ENCODE assay signal across 8 mouse cellular contexts in genomic region chr15:80132452-80132851, GRCm38 (mm10). TPM values are rescaled to one million over a fixed set of nuclear protein-coding genes. Genes with fewer than 3 reads are reported as not detected.
DNase-seq lines count a peak whose midpoint lies in the region; ATAC-seq and TF ChIP-seq lines count a peak whose summit lies in the region.

No protein-coding gene starts in this region.

- peak overlapping the region; percentile 70 for H3K4me2 ChIP-seq in heart, postnatal 0 days (ENCODE audit: low read depth, low read length)

- TF ChIP-seq CTCF in heart, adult 2 months (IDR thresholded peaks at IDR 0.05) = no peak
- no peak for TF ChIP-seq CTCF in E14TG2a.4 (conservative IDR thresholded peaks at IDR 0.05; ENCODE audit: low read length)
- no peak for TF ChIP-seq CTCF in heart, postnatal 0 days (IDR thresholded peaks at IDR 0.05; ENCODE audit: low read depth)

- ATAC-seq in heart, postnatal 0 days (ENCODE audit: insufficient read depth, low read depth) = no peak

- no peaks in the 10 kb centered on the region for H3K27me3 ChIP-seq in heart, adult 2 months (ENCODE audit: control insufficient read depth, insufficient read depth, low read length)
- H3K27me3 ChIP-seq in E14TG2a.4 (ENCODE audit: insufficient read depth, low read length) = no peaks in the 10 kb centered on the region
- no peaks in the 10 kb centered on the region for H3K27me3 ChIP-seq in heart, postnatal 0 days (ENCODE audit: control insufficient read depth, insufficient read depth, low read length)

- H3K36me3 ChIP-seq in heart, adult 2 months (ENCODE audit: control insufficient read depth, insufficient read depth, low read length) = no peaks in the 10 kb centered on the region
- H3K36me3 ChIP-seq in E14TG2a.4 (ENCODE audit: insufficient read depth, low read length) = peaks cover 23% of the 10 kb centered on the region
- H3K36me3 ChIP-seq in heart, postnatal 0 days (replicated peaks; ENCODE audit: control insufficient read depth, insufficient read depth, low read length) = no peaks in the 10 kb centered on the region

- H3K4me1 ChIP-seq in heart, adult 2 months (ENCODE audit: control insufficient read depth, insufficient read depth, low read length) = peaks cover 9% of the 10 kb centered on the region
- H3K4me1 ChIP-seq in E14TG2a.4 (replicated peaks; ENCODE audit: low read depth, low read length) = peaks cover 82% of the 10 kb centered on the region
- H3K4me1 ChIP-seq in heart, postnatal 0 days (ENCODE audit: control insufficient read depth, insufficient read depth) = peaks cover 23% of the 10 kb centered on the region

- no peak for TF ChIP-seq EP300 in heart, adult 2 months (IDR thresholded peaks at IDR 0.05; ENCODE audit: insufficient read depth, low read depth, low read length)
- no peak for TF ChIP-seq EP300 in heart, postnatal 0 days (IDR thresholded peaks at IDR 0.05; ENCODE audit: low read depth)

- WGBS in heart, adult 2 months = 71% methylated on average over 9 of the region's 9 CpGs
- 77% methylated on average over 9 of the region's 9 CpGs for WGBS in heart, postnatal 0 days

- no peak for TF ChIP-seq POLR2A in heart, adult 2 months (IDR thresholded peaks at IDR 0.05; ENCODE audit: insufficient read depth, low read depth, low read length)

- H3K9me3 ChIP-seq in E14TG2a.4 (ENCODE audit: low read length) = no peaks in the 10 kb centered on the region
- H3K9me3 ChIP-seq in heart, postnatal 0 days (replicated peaks; ENCODE audit: control insufficient read depth, low read length) = no peaks in the 10 kb centered on the region

- H3K27ac ChIP-seq in heart, adult 2 months = peak overlapping the region; percentile 99
- H3K27ac ChIP-seq in heart, postnatal 0 days (ENCODE audit: low read depth) = peak overlapping the region; percentile 99

- H3K79me2 ChIP-seq in heart, adult 2 months (replicated peaks; ENCODE audit: control insufficient read depth, insufficient read depth, low read length) = peaks cover under 1% of the 10 kb centered on the region; the same call in 1 of the 2 replicates

- no peak overlapping the region for H3K9ac ChIP-seq in heart, adult 2 months (ENCODE audit: low read depth, low read length)
- peak overlapping the region; percentile 81 for H3K9ac ChIP-seq in heart, postnatal 0 days (replicated peaks; ENCODE audit: low read depth, low read length)

- no peak for DNase-seq in heart, adult 2 months
- no peak for DNase-seq in heart, adult 18-20 months
- no peak for DNase-seq in heart, postnatal 0 days (ENCODE audit: low spot score)
- DNase-seq in lung, postnatal 10 days = peak; percentile 31
- DNase-seq in gastrocnemius, adult 8-10 months (ENCODE audit: low spot score in 2 of 2) = no peak
- DNase-seq in ovary, postnatal 14 days (ENCODE audit: low spot score) = no peak
- no peak for DNase-seq in adrenal gland, postnatal 25 days

- intact Hi-C loops in heart, adult 2 months (cut with DNase I) = loop anchor here (2.0 to 5.0 kb wide), 2 partner anchors 50 to 95 kb away; no protein-coding TSS in a partner anchor

- H3K4me3 ChIP-seq in heart, adult 2 months = peak overlapping the region; percentile 81; the same call in 1 of the 2 replicates
- peak overlapping the region; percentile 90 for H3K4me3 ChIP-seq in E14TG2a.4 (replicated peaks; ENCODE audit: low read length)
- H3K4me3 ChIP-seq in heart, postnatal 0 days (ENCODE audit: low read depth, low read length) = peak overlapping the region; percentile 73

RNA-seq across cellular contexts. Expression of gene Tab1, which starts 0.5 kb away (rescaled TPM):
- total RNA-seq in heart, adult 2 months (2021) = 10 to 100 TPM; 17.8 to 24.5 TPM
- polyA plus RNA-seq in heart, adult 2 months (2012; rRNA removed) = 24.1 and 29.3 TPM in 2 replicates
- 10 to 100 TPM; 14.8 to 18.4 TPM for total RNA-seq in heart, adult 18-20 months (2021)
- 37.3 and 41.2 TPM in 2 replicates for total RNA-seq in heart, postnatal 0 days (2014; rRNA removed; ENCODE audit: low replicate concordance)
- 25.0 and 29.1 TPM in 2 replicates for polyA plus RNA-seq in heart, postnatal 0 days (2015; fragmentation: Nextera tagmentation; extraction: Ambion mirVana)
- 10 to 100 TPM; 11.5 to 13.6 (median 12.8) TPM for total RNA-seq in gastrocnemius, adult 8-10 months (2022)
- 20.5 and 26.7 TPM in 2 replicates for total RNA-seq in adrenal gland, postnatal 25 days (2021)

RNA-seq across cellular contexts. Expression of gene Rpl3, which starts 40.8 kb away (rescaled TPM):
- 100 to 1,000 TPM; 137 to 150 TPM for total RNA-seq in heart, adult 2 months (2021)
- 201 and 230 TPM in 2 replicates for polyA plus RNA-seq in heart, adult 2 months (2012; rRNA removed)
- 100 to 1,000 TPM; 163 to 184 TPM for total RNA-seq in heart, adult 18-20 months (2021)
- total RNA-seq in heart, postnatal 0 days (2014; rRNA removed; ENCODE audit: low replicate concordance) = 763 and 766 TPM in 2 replicates
- polyA plus RNA-seq in heart, postnatal 0 days (2015; fragmentation: Nextera tagmentation; extraction: Ambion mirVana) = 480 and 487 TPM in 2 replicates
- 10 to 100 TPM; 23.1 to 56.7 (median 39.7) TPM for total RNA-seq in gastrocnemius, adult 8-10 months (2022)
- total RNA-seq in adrenal gland, postnatal 25 days (2021) = 485 and 642 TPM in 2 replicates

RNA-seq across cellular contexts. Expression of gene Mgat3, which starts 41.1 kb away (rescaled TPM):
- total RNA-seq in heart, adult 2 months (2021) = 1 to 10 TPM; 2.3 to 3.5 TPM
- 4.9 and 5.5 TPM in 2 replicates for polyA plus RNA-seq in heart, adult 2 months (2012; rRNA removed)
- 1 to 10 TPM; 4.3 to 5.2 TPM for total RNA-seq in heart, adult 18-20 months (2021)
- total RNA-seq in heart, postnatal 0 days (2014; rRNA removed; ENCODE audit: low replicate concordance) = 0.89 and 1.9 TPM in 2 replicates
- polyA plus RNA-seq in heart, postnatal 0 days (2015; fragmentation: Nextera tagmentation; extraction: Ambion mirVana) = 0.23 and 0.47 TPM in 2 replicates
- 1 to 10 TPM in 1 of 4 experiments, under 1 TPM in 3; 0.29 to 1.1 (median 0.75) TPM for total RNA-seq in gastrocnemius, adult 8-10 months (2022)
- 5.9 and 7.4 TPM in 2 replicates for total RNA-seq in adrenal gland, postnatal 25 days (2021)

RNA-seq across cellular contexts. Expression of gene Syngr1, which starts 41.3 kb away (rescaled TPM):
- total RNA-seq in heart, adult 2 months (2021) = 10 to 100 TPM; 69.6 to 95.0 TPM
- polyA plus RNA-seq in heart, adult 2 months (2012; rRNA removed) = 247 and 250 TPM in 2 replicates
- total RNA-seq in heart, adult 18-20 months (2021) = 100 to 1,000 TPM in 1 of 2 experiments, 10 to 100 TPM in 1; 80.2 to 107 TPM
- total RNA-seq in heart, postnatal 0 days (2014; rRNA removed; ENCODE audit: low replicate concordance) = 104 and 144 TPM in 2 replicates
- polyA plus RNA-seq in heart, postnatal 0 days (2015; fragmentation: Nextera tagmentation; extraction: Ambion mirVana) = 140 and 150 TPM in 2 replicates
- total RNA-seq in gastrocnemius, adult 8-10 months (2022) = 10 to 100 TPM; 54.5 to 72.8 (median 61.1) TPM
- total RNA-seq in adrenal gland, postnatal 25 days (2021) = 22.2 and 27.6 TPM in 2 replicates
